ENCODE assay signal across 17 mouse cellular contexts in genomic region chr11:102888135-102888534, GRCm38 (mm10). TPM values are rescaled to one million over a fixed set of nuclear protein-coding genes. Genes with fewer than 3 reads are reported as not detected.
A peak's percentile ranks its signal among the peaks of the same experiment; 100 is the strongest.
DNase-seq lines count a peak whose midpoint lies in the region; ATAC-seq and TF ChIP-seq lines count a peak whose summit lies in the region.
"Had no signal": no experiment of that assay in that cellular context is flagged by ENCODE, and none has a peak within 500 bp of the region (broad histone marks: within the 10 kb centered on the region; RNA-seq: fewer than 3 reads in every experiment).

No protein-coding gene starts in this region.

- no peak overlapping the region for H3K4me2 ChIP-seq in liver, postnatal 0 days (ENCODE audit: low read depth, low read length)
- H3K4me2 ChIP-seq: heart, embryonic 12.5 days; liver, embryonic 12.5 days had no signal

- H3K9me3 ChIP-seq in liver, postnatal 0 days (ENCODE audit: low read length) = no peaks in the 10 kb centered on the region
- H3K9me3 ChIP-seq: heart, embryonic 12.5 days; liver, embryonic 12.5 days had no signal

- no peak overlapping the region for H3K9ac ChIP-seq in liver, postnatal 0 days (replicated peaks)
- H3K9ac ChIP-seq: heart, embryonic 12.5 days; liver, embryonic 12.5 days had no signal

- H3K27ac ChIP-seq in cortical plate, adult 2 months (ENCODE audit: insufficient read depth, low read length) = peak overlapping the region; percentile 30; the same call in 1 of the 2 replicates
- peak overlapping the region; percentile 56; the same call in 1 of the 2 replicates for H3K27ac ChIP-seq in olfactory bulb, adult 2 months (ENCODE audit: insufficient read depth, low read depth, low read length)
- H3K27ac ChIP-seq in liver, postnatal 0 days (ENCODE audit: low read depth) = no peak overlapping the region
- H3K27ac ChIP-seq: liver, embryonic 12.5 days had no signal

- H3K4me1 ChIP-seq in cortical plate, adult 2 months (ENCODE audit: control insufficient read depth, insufficient read depth, low read length) = peaks cover 8% of the 10 kb centered on the region
- H3K4me1 ChIP-seq in olfactory bulb, adult 2 months (ENCODE audit: control insufficient read depth, insufficient read depth, low read length) = peaks cover 25% of the 10 kb centered on the region
- H3K4me1 ChIP-seq in liver, postnatal 0 days (ENCODE audit: insufficient read depth) = peaks cover 3% of the 10 kb centered on the region

- 17% methylated on average over 3 of the region's 3 CpGs for WGBS in olfactory bulb, adult 2 months
- WGBS in liver, postnatal 0 days (ENCODE audit: insufficient replicate concordance) = 55% methylated on average over 3 of the region's 3 CpGs

- TF ChIP-seq EP300 in liver, postnatal 0 days (IDR thresholded peaks at IDR 0.05; ENCODE audit: low read depth) = no peak

- peaks cover 16% of the 10 kb centered on the region for H3K27me3 ChIP-seq in liver, postnatal 0 days (ENCODE audit: insufficient read depth, low read length)

- TF ChIP-seq CTCF in cortical plate, adult 2 months (IDR thresholded peaks at IDR 0.05; ENCODE audit: extremely low read depth, insufficient read depth, low read length) = no peak
- TF ChIP-seq CTCF in olfactory bulb, adult 2 months (IDR thresholded peaks at IDR 0.05; ENCODE audit: insufficient read depth, low read depth, low read length) = no peak
- no peak for TF ChIP-seq CTCF in liver, postnatal 0 days (IDR thresholded peaks at IDR 0.05; ENCODE audit: low read depth)

- no peak for TF ChIP-seq POLR2A in cortical plate, adult 2 months (IDR thresholded peaks at IDR 0.05; ENCODE audit: extremely low read depth, insufficient read depth, low read length)
- no peak for TF ChIP-seq POLR2A in olfactory bulb, adult 2 months (IDR thresholded peaks at IDR 0.05; ENCODE audit: insufficient read depth, low read depth, low read length)

- no peaks in the 10 kb centered on the region for H3K36me3 ChIP-seq in liver, postnatal 0 days (replicated peaks; ENCODE audit: insufficient read depth, low read length)
- H3K36me3 ChIP-seq: heart, embryonic 12.5 days; liver, embryonic 12.5 days had no signal

- DNase-seq in layer of hippocampus, adult 11-12 months (ENCODE audit: low spot score) = peak; percentile 50
- no peak for DNase-seq in layer of hippocampus, adult 9-10 months (ENCODE audit: low spot score)
- peak; percentile 50 for DNase-seq in retina, postnatal 1 day
- DNase-seq in retina, embryonic 14.5 days (ENCODE audit: low spot score) = no peak
- no peak for DNase-seq in liver, postnatal 0 days
- DNase-seq: cerebellum, adult 18-20 months; embryo, embryonic 11 days; gastrocnemius, postnatal 10 days; kidney, adult 18-20 months; kidney, postnatal 36 days; thymus, adult 18-20 months had no signal

- no peak overlapping the region for H3K4me3 ChIP-seq in cortical plate, adult 2 months (ENCODE audit: insufficient read depth, low read length)
- H3K4me3 ChIP-seq in olfactory bulb, adult 2 months (ENCODE audit: insufficient read depth, low read depth, low read length) = no peak overlapping the region
- H3K4me3 ChIP-seq in liver, postnatal 0 days (ENCODE audit: low read depth, low read length) = no peak overlapping the region
- H3K4me3 ChIP-seq: heart, embryonic 12.5 days; liver, embryonic 12.5 days had no signal

- no peak for ATAC-seq in megakaryocyte progenitor cell, adult 5-6 weeks (replicated peaks; ENCODE audit: poor library complexity)
- ATAC-seq in liver, postnatal 0 days = no peak
- ATAC-seq: liver, embryonic 12.5 days had no signal

RNA-seq across cellular contexts. Expression of gene Fam187a, which starts 3.2 kb away (rescaled TPM):
- polyA plus RNA-seq in cortical plate, adult 2 months (2012; rRNA removed) = 0.13 TPM in 2 replicates
- polyA plus RNA-seq in olfactory bulb, adult 2 months (2012; ENCODE audit: insufficient read depth, insufficient read length, low replicate concordance, missing spikeins) = not detected in 2 replicates
- total RNA-seq in megakaryocyte progenitor cell, adult 5-6 weeks (2015) = not detected in 2 replicates
- not detected in 2 replicates for total RNA-seq in megakaryocyte progenitor cell, adult 5-6 weeks (2017)
- polyA plus RNA-seq in liver, postnatal 0 days (2015; fragmentation: Nextera tagmentation; extraction: Ambion mirVana) = not detected in 2 replicates
- total RNA-seq: gastrocnemius, postnatal 10 days had no signal
- polyA plus RNA-seq: heart, embryonic 12.5 days; hindbrain, embryonic 11.5 days; liver, embryonic 12.5 days had no signal

RNA-seq across cellular contexts. Expression of gene Ccdc103, which starts 7.1 kb away (rescaled TPM):
- polyA plus RNA-seq in cortical plate, adult 2 months (2012; rRNA removed) = 3.0 and 3.6 TPM in 2 replicates
- polyA plus RNA-seq in olfactory bulb, adult 2 months (2012; ENCODE audit: insufficient read depth, insufficient read length, low replicate concordance, missing spikeins) = not detected in 2 replicates
- 0.12 TPM in 1 of 2 replicates, not detected in the other for total RNA-seq in megakaryocyte progenitor cell, adult 5-6 weeks (2015)
- total RNA-seq in megakaryocyte progenitor cell, adult 5-6 weeks (2017) = not detected in 2 replicates
- polyA plus RNA-seq in liver, postnatal 0 days (2015; fragmentation: Nextera tagmentation; extraction: Ambion mirVana) = 0.39 and 0.51 TPM in 2 replicates

RNA-seq across cellular contexts. Expression of gene Eftud2, which starts 7.3 kb away (rescaled TPM):
- 94.0 and 101 TPM in 2 replicates for polyA plus RNA-seq in cortical plate, adult 2 months (2012; rRNA removed)
- 433 TPM in 1 of 2 replicates, not detected in the other for polyA plus RNA-seq in olfactory bulb, adult 2 months (2012; ENCODE audit: insufficient read depth, insufficient read length, low replicate concordance, missing spikeins)
- 117 and 130 TPM in 2 replicates for total RNA-seq in megakaryocyte progenitor cell, adult 5-6 weeks (2015)
- total RNA-seq in megakaryocyte progenitor cell, adult 5-6 weeks (2017) = 139 and 151 TPM in 2 replicates
- 39.0 and 45.5 TPM in 2 replicates for polyA plus RNA-seq in liver, postnatal 0 days (2015; fragmentation: Nextera tagmentation; extraction: Ambion mirVana)

RNA-seq across cellular contexts. Expression of gene Gfap, which starts 12.6 kb away (rescaled TPM):
- 179 and 186 TPM in 2 replicates for polyA plus RNA-seq in cortical plate, adult 2 months (2012; rRNA removed)
- polyA plus RNA-seq in olfactory bulb, adult 2 months (2012; ENCODE audit: insufficient read depth, insufficient read length, low replicate concordance, missing spikeins) = not detected in 2 replicates
- 0.10 TPM in 1 of 2 replicates, not detected in the other for total RNA-seq in megakaryocyte progenitor cell, adult 5-6 weeks (2015)
- not detected in 2 replicates for total RNA-seq in megakaryocyte progenitor cell, adult 5-6 weeks (2017)
- polyA plus RNA-seq in liver, postnatal 0 days (2015; fragmentation: Nextera tagmentation; extraction: Ambion mirVana) = 3.6 and 3.8 TPM in 2 replicates

RNA-seq across cellular contexts. Expression of gene Kif18b, which starts 36.8 kb away (rescaled TPM):
- 0.17 and 0.40 TPM in 2 replicates for polyA plus RNA-seq in cortical plate, adult 2 months (2012; rRNA removed)
- polyA plus RNA-seq in olfactory bulb, adult 2 months (2012; ENCODE audit: insufficient read depth, insufficient read length, low replicate concordance, missing spikeins) = not detected in 2 replicates
- 18.8 and 19.0 TPM in 2 replicates for total RNA-seq in megakaryocyte progenitor cell, adult 5-6 weeks (2015)
- total RNA-seq in megakaryocyte progenitor cell, adult 5-6 weeks (2017) = 18.9 and 20.5 TPM in 2 replicates
- polyA plus RNA-seq in liver, postnatal 0 days (2015; fragmentation: Nextera tagmentation; extraction: Ambion mirVana) = 3.2 and 3.4 TPM in 2 replicates

Comparison
In these comparisons a context has a peak if more than half of its experiments do, and no peak if none do; other contexts are left out.
1. DNase-seq: peak in layer of hippocampus, adult 11-12 months (single experiment) and retina, postnatal 1 day (single experiment); none in layer of hippocampus, adult 9-10 months (single experiment), retina, embryonic 14.5 days (single experiment) and liver, postnatal 0 days (single experiment).